Mouse (Mus musculus): ENCODE measurements around the gene Tbx6. TPM values are rescaled to one million over a fixed set of nuclear protein-coding genes. Genes with fewer than 3 reads are reported as not detected.

Gene Tbx6
- total RNA-seq, 4 experiments from 2014 or later, result 0.43 to 1.5 (median 1.2) TPM

GRCm38 (mm10) chr7:126793456-126794270, 12.4 kb downstream of the Tbx6 start:
- DNase-seq (ENCODE audit: low spot score in 2 of 2), result no peak

- no peak for DNase-seq (ENCODE audit: low spot score in 2 of 2)
Measured at GRCm38 (mm10) chr7:126794271-126794605, 13.0 kb downstream of the Tbx6 start.

GRCm38 (mm10) chr7:126795387-126796317, 14.4 kb downstream of the Tbx6 start:
- no peak for DNase-seq (ENCODE audit: low spot score in 2 of 2)

GRCm38 (mm10) chr7:126796350-126796932, 15.2 kb downstream of the Tbx6 start:
- peak; percentile 77 for DNase-seq (ENCODE audit: low spot score in 2 of 2)

- no peak for DNase-seq (ENCODE audit: low spot score in 2 of 2)
Measured at GRCm38 (mm10) chr7:126797411-126798126, 16.3 kb downstream of the Tbx6 start, which contains the start of gene Fam57b. TSS of gene Fam57b (plus strand) at chr7:126797668.

- no peak for DNase-seq (ENCODE audit: low spot score in 2 of 2)
Measured at GRCm38 (mm10) chr7:126798127-126799049, 17.1 kb downstream of the Tbx6 start.

GRCm38 (mm10) chr7:126799050-126799467, 17.8 kb downstream of the Tbx6 start:
- DNase-seq (ENCODE audit: low spot score in 2 of 2), result peak; percentile 97 to 98

GRCm38 (mm10) chr7:126799468-126800268, 18.4 kb downstream of the Tbx6 start:
- DNase-seq (ENCODE audit: low spot score in 2 of 2), result peak in 1 of 2 experiments; percentile 87

- no peak for DNase-seq (ENCODE audit: low spot score in 2 of 2)
Measured at GRCm38 (mm10) chr7:126800269-126801056, 19.2 kb downstream of the Tbx6 start.

GRCm38 (mm10) chr7:126801057-126801422, 19.8 kb downstream of the Tbx6 start:
- DNase-seq (ENCODE audit: low spot score in 2 of 2), result no peak

GRCm38 (mm10) chr7:126802134-126802889, 21.0 kb downstream of the Tbx6 start:
- DNase-seq (ENCODE audit: low spot score in 2 of 2), result no peak

GRCm38 (mm10) chr7:126803181-126803580, 21.9 kb downstream of the Tbx6 start:
- DNase-seq (ENCODE audit: low spot score in 2 of 2), result no peak

GRCm38 (mm10) chr7:126803751-126804150, 22.5 kb downstream of the Tbx6 start:
- no peak for DNase-seq (ENCODE audit: low spot score in 2 of 2)

GRCm38 (mm10) chr7:126806956-126807355, 25.7 kb downstream of the Tbx6 start:
- DNase-seq (ENCODE audit: low spot score in 2 of 2), result no peak

- DNase-seq (ENCODE audit: low spot score in 2 of 2), result no peak
Measured at GRCm38 (mm10) chr7:126807405-126807804, 26.1 kb downstream of the Tbx6 start.

- DNase-seq (ENCODE audit: low spot score in 2 of 2), result peak; percentile 88 to 93
Measured at GRCm38 (mm10) chr7:126808703-126809455, 27.6 kb downstream of the Tbx6 start.
